Mouse (Mus musculus): ENCODE measurements around the gene Olfr1414.
A peak's percentile ranks its signal among the peaks of the same experiment; 100 is the strongest.
"Not testable (repeated sequence)": the region's sequence is repeated elsewhere in the genome, so short reads cannot be mapped to it uniquely, and the experiment has no call there.

Gene Olfr1414

DNA sequence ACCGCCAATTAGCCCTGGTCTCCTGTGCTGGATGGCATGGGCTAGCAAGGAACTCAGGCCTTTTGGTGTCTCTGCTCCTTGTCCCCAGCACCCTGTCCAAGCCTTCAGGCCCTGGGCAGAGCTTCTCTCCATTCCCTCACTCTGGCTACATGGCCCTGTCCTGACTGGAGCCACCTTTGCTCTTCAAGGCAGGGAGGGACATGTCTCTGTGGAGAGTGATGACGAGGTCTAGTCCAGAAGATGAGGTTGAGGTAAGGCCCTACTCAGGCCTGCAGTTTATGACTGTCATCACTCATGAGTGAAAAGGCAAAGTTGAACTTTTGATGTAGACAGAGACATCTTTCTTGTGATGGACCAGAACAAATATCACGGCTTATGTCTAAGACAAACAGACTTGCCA lies at the start of gene Olfr1414:
Gene Olfr1414 (minus strand): TSS at position 101 of the 400 bp plus-strand sequence.
- DNase-seq (ENCODE audit: low spot score in 2 of 2): no peak

GRCm38 (mm10) chr1:92545929-92546328 lies 27.5 kb upstream of the Olfr1414 start:
- no peak for DNase-seq (ENCODE audit: low spot score in 2 of 2)

DNA sequence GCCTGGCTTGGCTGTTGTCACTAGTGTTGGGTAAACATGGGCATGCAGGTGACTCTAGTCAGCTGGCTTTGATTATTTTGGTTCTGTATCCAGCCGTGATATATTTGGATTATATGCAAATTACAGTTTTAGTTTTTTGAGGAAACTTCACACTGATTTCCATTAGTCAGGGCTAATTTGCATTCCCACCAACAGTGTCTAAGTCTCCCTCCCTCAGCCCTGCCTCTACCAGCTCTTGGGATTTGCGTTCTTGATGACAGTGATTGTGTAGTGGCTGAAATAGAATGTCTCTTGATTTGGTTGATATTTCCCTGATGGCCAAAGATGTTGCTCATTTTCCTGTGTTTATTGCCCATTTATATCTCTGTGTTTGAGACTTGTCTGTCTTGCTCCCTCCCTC lies 20.6 kb upstream of the Olfr1414 start:
- no peak for DNase-seq (ENCODE audit: low spot score in 2 of 2)

DNA sequence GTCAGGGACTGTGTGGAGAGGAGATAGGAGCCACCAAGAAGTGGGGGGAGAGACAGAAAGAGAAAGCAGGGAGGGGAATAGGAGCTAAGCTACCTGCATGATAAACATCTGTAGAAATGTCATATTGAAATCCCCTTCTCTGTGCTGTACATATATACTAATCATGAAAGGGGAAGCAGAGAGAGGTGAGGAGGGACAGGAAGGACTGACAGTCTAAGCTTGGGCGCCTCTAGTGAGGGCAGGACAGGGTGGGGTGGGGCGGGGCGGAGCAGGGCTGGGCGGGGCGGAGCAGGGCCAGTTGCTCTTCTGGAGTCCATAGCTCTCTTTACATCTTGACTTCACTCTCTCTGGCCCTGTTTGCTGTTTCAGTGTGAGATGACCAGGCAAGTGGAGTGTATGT lies 18.5 kb upstream of the Olfr1414 start:
- no peak for DNase-seq (ENCODE audit: low spot score in 2 of 2)

- DNase-seq (ENCODE audit: low spot score in 2 of 2): no peak
Measured at GRCm38 (mm10) chr1:92523764-92524163, 5.3 kb upstream of the Olfr1414 start.

- peak in 1 of 2 experiments; percentile 2 for DNase-seq (ENCODE audit: low spot score in 2 of 2)
Measured at GRCm38 (mm10) chr1:92521376-92521775, 2.9 kb upstream of the Olfr1414 start.

- DNase-seq (ENCODE audit: low spot score in 2 of 2): no peak
Measured at GRCm38 (mm10) chr1:92519046-92519445, 585 bp upstream of the Olfr1414 start.

DNA sequence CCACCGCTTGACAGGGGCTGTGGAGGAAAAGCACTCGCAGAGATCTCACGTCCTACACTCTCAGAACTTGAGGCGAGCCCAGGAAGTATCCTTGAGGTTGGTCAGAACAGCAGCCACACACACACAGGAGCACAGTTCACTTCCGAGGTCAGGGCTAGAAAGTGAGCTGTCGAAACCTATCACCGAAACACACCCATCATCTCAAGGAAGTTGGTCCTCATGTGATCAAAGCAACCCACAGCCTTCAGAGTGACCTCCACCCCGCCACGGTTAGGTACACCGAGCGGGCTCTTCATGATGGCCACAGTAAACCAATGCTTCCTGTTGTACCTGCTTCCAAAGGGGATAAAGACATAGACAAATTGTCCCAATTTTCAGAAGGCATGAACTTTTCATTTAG lies 3.1 kb downstream of the Olfr1414 start:
- no peak for DNase-seq (ENCODE audit: low spot score in 2 of 2)

DNA sequence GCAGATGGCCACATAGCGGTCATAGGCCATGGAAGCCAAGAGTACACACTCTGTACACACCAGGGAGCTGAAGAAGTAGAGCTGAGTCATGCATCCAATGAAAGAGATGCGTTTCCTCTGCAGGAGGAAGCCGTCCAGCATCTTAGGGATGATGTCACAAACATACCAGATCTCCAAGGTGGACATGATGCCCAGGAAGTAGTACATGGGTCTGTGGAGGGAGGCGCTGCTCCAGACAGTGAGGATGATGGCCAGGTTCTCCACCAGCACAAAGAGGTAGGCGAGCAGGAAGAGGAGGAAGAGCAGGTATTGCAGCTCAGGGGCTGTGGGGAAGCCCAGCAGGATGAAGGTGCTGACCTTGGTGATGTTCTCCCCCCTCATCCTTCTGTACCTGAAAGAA lies 6.8 kb downstream of the Olfr1414 start:
- DNase-seq (ENCODE audit: low spot score in 2 of 2): not testable (repeated sequence)

DNA sequence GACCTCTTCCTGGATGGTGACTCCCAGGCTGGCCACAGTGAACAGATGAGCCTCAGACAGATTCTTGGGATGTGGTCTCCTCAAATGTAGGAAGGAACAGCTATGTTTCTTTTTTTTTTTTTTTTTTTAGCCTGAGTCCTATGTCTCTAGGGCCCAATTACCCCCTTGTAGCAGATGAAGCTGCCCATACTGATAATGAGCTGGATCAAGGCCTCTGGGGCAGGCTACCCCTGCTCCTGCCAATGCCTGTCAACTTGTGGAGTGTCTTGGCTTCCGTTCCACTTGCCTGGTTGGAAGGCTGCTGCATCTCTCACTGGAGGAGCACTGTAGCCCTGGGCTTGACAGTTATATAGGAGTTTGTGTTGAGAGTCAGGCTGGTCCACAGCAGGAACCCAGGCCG lies 22.5 kb downstream of the Olfr1414 start, which contains the start of gene Olfr1415:
Gene Olfr1415 (minus strand): TSS at position 101 of the 400 bp plus-strand sequence.
- DNase-seq (ENCODE audit: low spot score in 2 of 2): no peak

DNA sequence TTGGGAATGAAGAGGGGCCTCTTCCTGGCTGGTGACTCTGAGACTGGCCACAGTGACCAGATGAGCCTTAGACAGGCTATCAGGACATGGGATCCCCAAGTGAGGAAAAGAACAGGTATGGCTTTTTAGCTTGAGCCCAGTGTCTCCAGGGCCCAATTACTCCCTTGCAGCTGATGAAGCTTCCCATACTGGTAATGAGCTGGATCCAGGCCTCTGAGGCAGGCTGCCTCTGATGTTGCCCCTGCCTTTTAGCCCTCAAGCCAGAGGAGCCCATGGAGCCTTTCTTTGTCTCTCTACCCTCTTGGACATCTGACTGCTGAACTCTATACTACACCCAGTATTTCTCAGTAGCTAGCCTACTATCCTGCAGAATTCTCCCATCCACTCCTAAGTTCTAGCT lies 33.4 kb downstream of the Olfr1414 start, which contains the start of gene Olfr1416:
Gene Olfr1416 (minus strand): TSS at position 101 of the 400 bp plus-strand sequence.
- DNase-seq (ENCODE audit: low spot score in 2 of 2): no peak

GRCm38 (mm10) chr1:92474066-92474578 lies 44.3 kb downstream of the Olfr1414 start:
- no peak for DNase-seq (ENCODE audit: low spot score in 2 of 2)

- DNase-seq (ENCODE audit: low spot score in 2 of 2): peak; percentile 89 to 94
Measured at GRCm38 (mm10) chr1:92473165-92474041, 45.1 kb downstream of the Olfr1414 start, which contains the start of gene Ndufa10. TSS of gene Ndufa10 (minus strand) at chr1:92473860.

DNA sequence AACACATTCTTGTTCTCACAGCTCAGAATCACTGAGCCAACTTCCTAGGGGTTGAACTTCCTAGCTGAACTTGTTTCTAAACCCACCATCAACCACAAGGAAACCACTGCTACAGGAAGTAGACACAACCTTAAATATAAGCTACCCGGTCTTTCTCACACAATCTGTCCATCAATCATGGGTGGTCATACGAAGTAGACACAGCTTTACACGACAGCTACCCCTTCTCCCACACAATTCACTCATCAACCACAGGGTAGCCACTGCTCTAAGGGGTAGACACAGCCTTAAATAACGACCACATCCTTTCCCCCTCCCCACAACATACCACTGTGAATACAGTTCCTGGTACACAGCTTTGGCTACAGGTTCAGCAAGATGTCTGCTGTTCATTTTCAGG lies 49.6 kb downstream of the Olfr1414 start:
- no peak for DNase-seq (ENCODE audit: low spot score in 2 of 2)

GRCm38 (mm10) chr1:92458416-92458815 lies 60.0 kb downstream of the Olfr1414 start:
- no peak for DNase-seq (ENCODE audit: low spot score in 2 of 2)

DNA sequence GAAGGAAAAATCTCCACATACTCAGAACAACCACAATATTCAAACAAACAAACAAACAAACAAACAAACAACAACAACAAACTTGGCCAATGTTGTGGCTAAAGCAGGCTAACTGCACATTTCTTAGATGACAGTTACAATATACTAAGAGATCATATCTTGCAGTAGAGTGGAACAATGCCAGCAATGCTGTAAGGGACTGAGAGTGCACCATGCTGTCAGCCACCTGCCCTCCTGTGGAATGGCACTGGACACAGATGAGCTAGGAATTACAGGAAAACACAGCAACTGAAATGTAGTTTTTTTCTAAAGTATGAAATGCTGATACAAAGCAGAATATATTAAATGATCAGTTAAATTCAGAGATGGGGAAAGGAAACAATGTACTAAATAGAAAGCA lies 60.7 kb downstream of the Olfr1414 start:
- DNase-seq (ENCODE audit: low spot score in 2 of 2): no peak

Data from urinary bladder, adult 18-20 months (tissue).